Mouse (Mus musculus): Measurements from ENCODE around the gene S1pr5.
"Not testable (repeated sequence)": the region's sequence is repeated elsewhere in the genome, so short reads cannot be mapped to it uniquely, and the experiment has no call there.

Gene S1pr5

GRCm38 (mm10) chr9:21266889-21267288 lies 18.6 kb upstream of the S1pr5 start:
- no peak for DNase-seq (ENCODE audit: low spot score in 2 of 2)

- no peak for DNase-seq (ENCODE audit: low spot score in 2 of 2)
Observed at GRCm38 (mm10) chr9:21265611-21266010, 17.4 kb upstream of the S1pr5 start.

- peak; percentile 89 to 90 for DNase-seq (ENCODE audit: low spot score in 2 of 2)
Observed at GRCm38 (mm10) chr9:21265000-21265561, 16.8 kb upstream of the S1pr5 start, which contains the start of gene Atg4d. Gene Atg4d, plus strand, starts transcription at chr9:21265293.

- DNase-seq (ENCODE audit: low spot score in 2 of 2) = no peak
Observed at GRCm38 (mm10) chr9:21264272-21264999, 16.2 kb upstream of the S1pr5 start.

- DNase-seq (ENCODE audit: low spot score in 2 of 2) = no peak
Observed at GRCm38 (mm10) chr9:21261831-21262230, 13.6 kb upstream of the S1pr5 start.

- no peak for DNase-seq (ENCODE audit: low spot score in 2 of 2)
Observed at GRCm38 (mm10) chr9:21260491-21261040, 12.3 kb upstream of the S1pr5 start.

- not testable (repeated sequence) for DNase-seq (ENCODE audit: low spot score in 2 of 2)
Observed at GRCm38 (mm10) chr9:21256349-21256748, 8.1 kb upstream of the S1pr5 start.

DNA sequence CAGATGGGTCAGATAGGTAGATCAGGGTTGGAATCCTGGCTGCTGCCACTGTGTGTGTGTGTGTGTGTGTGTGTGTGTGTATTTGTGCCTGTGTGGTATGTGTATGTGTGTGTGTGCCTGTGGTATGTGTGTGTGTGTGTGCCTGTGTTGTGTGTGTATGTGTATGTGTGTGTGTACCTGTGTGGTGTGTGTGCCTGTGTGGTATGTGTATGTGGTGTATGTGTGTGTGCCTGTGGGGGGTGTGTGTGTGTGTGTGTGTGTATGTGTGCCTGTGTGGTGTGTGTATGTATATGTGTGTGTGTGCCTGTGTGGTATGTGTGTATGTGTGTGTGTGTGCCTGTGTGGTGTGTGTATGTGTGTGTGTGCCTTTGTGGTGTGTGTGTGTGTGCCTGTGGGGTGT lies 6.4 kb upstream of the S1pr5 start:
- DNase-seq (ENCODE audit: low spot score in 2 of 2) = no peak

DNA sequence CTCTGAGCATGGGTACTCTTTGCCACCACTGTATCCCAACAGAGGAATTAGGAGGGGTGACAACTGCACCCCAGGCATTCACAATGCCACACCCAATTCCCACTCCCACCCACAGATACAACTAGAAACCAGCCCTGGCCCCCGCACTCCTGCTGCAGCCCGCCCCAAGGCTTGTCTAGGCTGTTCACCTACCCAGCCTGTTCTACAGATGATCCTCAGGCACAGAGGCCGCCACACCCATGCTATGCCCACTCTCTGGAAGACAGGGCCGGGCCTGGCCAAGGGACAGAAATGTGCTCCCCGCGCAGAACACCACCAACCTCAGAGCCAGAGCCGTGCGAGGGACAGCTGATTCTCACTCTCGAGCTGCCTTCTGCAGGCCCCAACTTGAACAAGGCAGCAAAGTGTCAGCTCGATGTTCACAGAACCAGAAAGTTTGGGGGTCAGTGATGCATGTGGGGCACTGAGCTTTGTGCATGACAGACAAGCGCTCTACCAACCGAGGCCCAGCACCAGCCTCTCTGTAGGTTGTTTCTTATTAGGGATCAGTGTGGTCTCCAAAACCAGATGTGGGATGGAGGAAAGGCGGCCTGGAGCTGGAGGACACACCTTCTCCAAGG lies 3.0 kb upstream of the S1pr5 start:
- no peak for DNase-seq (ENCODE audit: low spot score in 2 of 2)

DNA sequence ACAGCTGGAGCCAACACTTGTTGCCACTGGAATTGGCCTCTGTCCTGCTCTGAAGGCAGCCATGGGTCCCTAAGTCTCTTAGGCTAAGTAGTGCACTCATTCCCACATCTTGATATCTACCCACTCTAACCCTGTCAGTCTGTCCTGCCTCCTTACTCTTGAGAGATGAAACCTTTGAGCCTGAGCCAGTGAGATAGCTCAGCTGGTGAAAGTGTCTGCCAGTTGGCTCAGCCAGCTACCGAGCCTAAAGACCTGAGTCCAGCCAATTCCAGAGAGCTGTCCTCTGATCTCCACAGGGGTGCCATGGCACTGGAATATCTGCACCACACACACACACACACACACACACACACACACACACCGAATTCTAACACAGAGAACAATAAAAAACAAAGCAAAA lies 2.3 kb upstream of the S1pr5 start:
- DNase-seq (ENCODE audit: low spot score in 2 of 2) = no peak

DNA sequence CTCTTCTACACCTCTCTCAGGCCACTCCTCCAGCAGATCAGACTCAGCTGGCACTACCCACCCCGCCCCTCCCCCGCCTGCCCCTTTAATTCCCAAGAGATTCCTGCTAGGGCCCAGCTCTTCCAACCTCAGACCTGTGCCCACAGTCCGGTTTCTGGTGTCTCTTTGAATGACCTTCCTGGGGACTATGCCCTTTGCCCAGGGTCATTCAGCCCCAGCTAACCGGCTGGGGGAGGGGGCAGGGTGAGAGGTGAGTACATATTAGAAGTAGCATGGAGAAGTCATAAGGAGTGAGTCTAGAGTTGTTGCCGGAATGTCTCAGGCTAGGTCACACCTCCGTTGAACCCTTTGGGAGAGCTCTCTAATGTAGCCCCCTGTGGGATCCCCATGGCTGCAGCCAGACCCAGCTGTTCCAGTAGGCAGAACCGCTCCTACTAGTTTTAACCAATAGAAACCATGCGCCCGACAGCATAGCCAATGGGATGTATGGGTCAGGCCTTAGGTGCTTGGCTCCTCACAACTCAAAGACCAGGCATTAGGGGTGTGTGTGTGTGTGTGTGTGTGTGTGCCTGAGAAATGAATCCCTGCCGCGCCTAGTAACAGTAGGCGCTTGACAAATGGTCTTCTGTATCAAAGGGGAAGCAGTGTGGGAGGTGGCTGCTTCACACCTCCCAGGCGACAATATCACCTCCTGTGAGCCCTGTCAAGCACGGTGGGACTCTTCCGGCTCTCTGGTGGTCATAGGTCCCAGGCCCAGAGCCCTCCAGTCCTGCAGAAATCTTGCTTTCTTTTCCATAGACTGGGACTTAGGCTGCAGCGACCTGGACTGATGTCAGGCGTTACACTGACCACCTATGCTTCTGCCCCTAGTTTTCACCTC lies 1.6 kb upstream of the S1pr5 start:
- DNase-seq (ENCODE audit: low spot score in 2 of 2) = no peak

DNA sequence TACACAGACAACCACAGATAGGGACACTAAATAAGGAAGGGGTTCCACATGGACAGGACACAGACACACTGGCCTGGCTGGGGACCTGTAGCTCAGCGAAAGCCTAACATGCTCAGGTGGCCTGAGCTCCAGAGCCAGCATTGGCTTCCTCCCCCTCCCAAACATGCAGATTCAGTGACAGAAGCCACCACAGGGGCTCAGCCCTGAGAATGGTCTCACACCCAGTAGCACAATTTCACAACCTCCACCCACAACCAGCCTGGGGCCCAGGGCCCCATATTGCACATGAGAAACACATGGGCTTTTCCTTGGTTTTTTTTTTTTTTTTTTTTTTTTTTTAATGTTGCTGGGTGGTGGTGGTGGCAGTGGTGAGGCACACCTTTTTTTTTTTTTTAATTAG lies 1.9 kb downstream of the S1pr5 start:
- DNase-seq (ENCODE audit: low spot score in 2 of 2) = no peak

DNA sequence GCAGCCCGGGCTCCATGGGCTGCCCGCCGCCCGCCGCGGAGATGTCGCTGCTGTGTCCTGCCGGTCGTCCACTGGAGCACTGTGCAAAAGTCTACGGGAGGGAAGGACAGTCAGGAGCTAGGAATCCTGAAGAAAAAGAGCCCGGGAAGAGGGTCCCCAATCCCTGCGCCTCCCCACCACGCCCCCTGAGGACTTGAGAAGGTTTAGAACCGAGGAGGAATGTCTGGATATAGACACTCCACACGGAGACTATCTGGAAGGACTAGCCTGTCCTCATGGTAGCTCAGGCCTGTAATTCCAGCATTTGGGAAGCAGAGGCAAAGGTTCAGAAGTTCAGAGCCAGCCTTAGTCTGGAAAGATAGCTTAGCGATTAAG lies 3.1 kb downstream of the S1pr5 start:
- DNase-seq (ENCODE audit: low spot score in 2 of 2) = no peak

- no peak for DNase-seq (ENCODE audit: low spot score in 2 of 2)
Observed at GRCm38 (mm10) chr9:21244428-21245112, 3.7 kb downstream of the S1pr5 start.

DNA sequence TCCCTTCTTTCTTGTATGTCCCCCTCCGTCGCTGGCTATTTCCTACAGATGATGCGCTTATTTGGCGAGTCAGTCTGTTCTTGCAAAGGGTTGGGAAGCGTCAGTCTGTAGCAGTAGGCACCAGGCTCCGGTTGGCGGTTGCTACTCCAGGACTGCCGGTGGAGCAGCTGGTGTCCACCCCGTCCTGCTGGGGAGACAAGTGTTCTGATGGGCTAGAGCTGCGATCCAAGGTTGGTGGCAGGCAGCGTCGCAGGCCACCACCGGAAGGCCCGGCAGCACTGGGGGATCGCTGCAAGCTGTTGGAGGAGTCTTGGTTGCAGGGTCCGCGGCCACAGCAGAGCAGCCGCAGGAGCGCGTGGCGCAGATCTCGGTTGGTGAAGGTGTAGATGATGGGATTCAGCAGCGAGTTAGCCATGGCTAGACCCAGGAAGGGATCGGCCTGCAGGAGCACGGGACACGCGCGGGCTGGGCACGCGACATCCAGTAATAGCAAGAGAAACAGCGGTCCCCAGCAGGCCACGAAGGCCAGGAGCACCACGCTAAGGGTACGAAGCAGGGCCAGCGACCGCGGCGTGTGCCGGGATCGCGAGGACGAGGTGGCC lies 4.3 kb downstream of the S1pr5 start:
- DNase-seq (ENCODE audit: low spot score in 2 of 2) = no peak

DNA sequence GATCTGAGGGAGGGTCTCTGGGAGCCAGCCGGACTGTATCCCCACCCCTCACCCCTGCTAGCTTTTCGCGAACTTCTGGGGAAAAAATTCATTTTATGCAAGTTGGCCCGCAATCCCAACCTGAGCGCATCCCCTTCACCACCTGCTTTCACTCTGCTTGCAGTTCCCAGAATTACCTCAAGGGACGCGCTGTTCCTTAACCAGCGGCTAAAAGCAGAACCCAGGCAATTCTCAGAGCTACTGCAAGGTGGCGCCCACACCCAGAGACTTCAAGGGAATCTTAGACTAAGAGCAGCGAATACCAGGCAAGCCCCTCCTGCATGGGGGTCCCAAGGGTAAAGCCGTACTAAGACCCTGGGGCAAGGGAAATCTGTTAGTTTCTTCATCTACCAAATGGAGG lies 6.9 kb downstream of the S1pr5 start:
- DNase-seq (ENCODE audit: low spot score in 2 of 2) = peak; percentile 75 to 90

DNA sequence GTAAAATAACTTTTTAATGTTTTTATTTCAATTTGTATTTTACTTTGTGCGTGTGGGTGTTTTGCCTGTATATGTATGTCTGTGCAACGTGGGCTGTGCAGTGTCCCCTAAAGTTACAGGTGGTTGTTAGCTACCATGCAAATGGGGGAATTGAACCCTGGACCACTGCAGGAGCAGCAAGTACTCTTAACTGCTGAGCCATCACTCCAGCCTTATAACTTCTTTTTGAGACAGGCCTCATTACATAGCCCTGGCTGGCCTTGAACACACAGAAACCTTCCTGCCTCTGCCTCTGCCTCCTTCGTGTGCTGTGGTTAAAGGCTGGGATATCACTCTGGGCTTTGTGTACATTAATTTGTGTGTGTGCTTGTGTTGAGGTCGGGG lies 8.8 kb downstream of the S1pr5 start:
- DNase-seq (ENCODE audit: low spot score in 2 of 2) = no peak

DNA sequence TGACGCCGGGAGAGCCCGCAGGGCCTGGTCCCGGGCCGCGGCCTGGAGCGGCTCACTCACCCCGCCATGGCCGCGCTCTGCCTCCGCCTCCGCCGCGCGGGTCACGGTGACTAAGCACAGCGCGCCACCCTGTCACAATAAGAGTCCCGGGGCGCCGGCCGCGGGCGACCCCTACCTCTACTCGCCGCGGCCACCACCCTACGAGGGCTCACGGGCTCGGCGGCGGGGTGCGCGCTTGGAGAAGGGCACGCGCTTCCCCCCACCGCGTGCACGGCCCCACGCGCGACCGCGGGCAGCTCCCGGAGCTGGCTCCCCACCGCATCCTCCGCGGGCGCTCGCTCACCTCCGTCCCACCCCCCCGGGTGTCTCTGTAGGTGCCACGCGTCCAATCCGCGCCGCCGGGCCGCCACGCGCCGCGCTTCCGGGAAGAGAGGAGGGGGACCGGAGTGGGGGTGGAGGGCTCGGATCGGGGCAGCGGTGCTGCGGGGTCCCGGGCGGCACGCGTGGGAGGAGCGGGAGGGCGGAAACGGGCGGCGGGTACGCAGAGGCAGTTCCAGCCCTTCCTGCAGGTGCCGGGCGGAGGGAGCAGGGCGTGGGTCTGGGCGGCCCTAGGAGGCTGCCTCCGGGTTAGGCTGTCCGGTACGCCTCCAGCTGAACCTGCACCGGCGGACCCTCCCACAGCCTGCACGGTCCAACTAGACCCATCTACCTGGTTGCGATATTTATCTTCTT lies 9.3 kb downstream of the S1pr5 start, which contains the start of gene Keap1:
TSS of gene Keap1 (minus strand) at position 629 of the 732 bp plus-strand sequence.
- peak; percentile 83 to 85 for DNase-seq (ENCODE audit: low spot score in 2 of 2)

DNA sequence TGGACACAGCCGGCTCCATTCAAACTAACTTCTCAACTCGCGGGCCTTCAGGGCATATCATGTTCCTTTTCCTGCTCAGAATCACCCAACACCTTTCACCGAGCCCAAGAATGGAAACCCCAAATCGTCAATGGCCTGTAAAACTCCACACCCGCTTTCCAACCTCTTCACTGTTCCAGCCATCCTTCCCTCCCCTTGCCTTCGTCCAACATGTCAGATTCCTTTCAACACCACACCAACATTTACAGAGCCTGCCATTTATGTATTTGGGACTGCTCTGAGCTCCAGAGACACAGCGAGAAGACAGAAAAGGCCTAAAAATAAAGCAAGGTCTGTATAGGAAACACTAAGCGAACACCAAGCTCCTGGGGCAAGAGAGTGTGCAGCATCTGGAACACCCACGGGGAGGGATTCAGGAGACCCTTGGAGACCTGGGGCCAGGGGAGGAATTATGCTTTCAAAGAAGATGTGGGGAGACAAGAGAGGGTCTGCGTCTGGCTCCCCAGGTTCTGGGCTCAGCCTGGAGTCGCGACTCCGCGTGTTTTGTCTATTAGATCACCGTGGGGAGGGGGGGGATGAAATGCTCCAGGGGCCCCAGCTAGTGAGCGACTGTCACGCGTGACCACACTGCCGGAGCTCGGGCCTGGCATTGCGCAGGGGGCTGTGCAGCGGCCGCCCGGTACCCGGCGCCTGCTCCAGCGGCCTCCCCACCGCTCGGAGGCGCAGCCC lies 10.1 kb downstream of the S1pr5 start:
- no peak for DNase-seq (ENCODE audit: low spot score in 2 of 2)

Data from thymus, postnatal 10 days (tissue).